Mouse (Mus musculus) lung, adult 2 months (tissue): ENCODE data around the gene Naa50.

Source experiments
- CTCF ChIP-seq: fragments of 200-500 bp; IDR thresholded peaks from 2 replicates; pipeline ENCODE4 v1.5.1; 2011; ENCODE audit warnings: mild to moderate bottlenecking, low read length, control low read depth; ENCODE audit not compliant: insufficient read depth
- POLR2A ChIP-seq: fragments of 200-500 bp; IDR thresholded peaks from 2 replicates; pipeline ENCODE4 v1.6.1; 2011; ENCODE audit warnings: low read depth, mild to moderate bottlenecking, control low read depth, low read length, borderline replicate concordance; ENCODE audit errors: extremely low read depth

DNA sequence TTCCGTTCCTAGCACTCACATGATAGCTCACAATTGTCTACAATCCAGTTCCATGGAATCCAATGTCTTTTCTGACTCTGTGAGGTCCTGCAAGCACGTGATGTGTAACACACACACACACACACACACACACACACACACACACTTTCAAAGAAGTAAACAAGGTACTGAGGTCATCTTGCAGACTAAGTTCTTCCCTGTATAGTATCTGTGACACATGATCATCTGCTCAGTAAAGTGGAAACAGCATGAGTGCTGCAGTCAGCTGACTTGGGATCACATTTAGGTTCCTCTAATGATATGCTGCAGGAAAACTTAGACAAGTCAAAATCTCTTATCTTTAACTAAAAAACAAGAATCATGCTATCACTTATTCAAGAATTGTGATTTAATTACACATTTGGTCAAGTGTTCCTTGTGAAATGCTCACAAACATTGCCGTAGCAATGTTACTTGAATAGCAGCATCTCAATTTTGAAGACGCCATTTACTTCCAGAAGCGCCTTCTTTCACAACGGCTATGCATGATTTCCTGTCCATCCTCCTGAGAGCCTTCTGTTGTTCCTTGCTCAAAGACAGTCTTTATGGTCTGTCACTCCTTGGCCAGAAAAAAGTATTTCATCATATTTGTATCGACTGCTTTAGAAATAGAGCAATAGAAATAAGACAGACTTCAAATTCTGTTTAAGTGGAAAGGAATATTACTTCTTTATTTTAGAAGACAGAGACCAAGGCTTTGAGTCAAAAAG is 19.7 kb upstream of the Naa50 start:
- TF ChIP-seq CTCF (no peak), POLR2A (no peak)
